Mouse (Mus musculus) C2C12 (cell line): ENCODE data around the gene Coro6. TPM values are rescaled to one million over a fixed set of nuclear protein-coding genes. Genes with fewer than 3 reads are reported as not detected.

Experiments
- H3K27me3 ChIP-seq: one replicate; pipeline ENCODE4 v1.6.1; 2011; ENCODE audit not compliant: control insufficient read depth, insufficient read depth, insufficient read length
- H3K36me3 ChIP-seq: one replicate; pipeline ENCODE4 v1.6.1; 2011; ENCODE audit not compliant: control insufficient read depth, insufficient read depth
- H3K4me3 ChIP-seq: one replicate; pipeline ENCODE4 v1.5.1; 2011; ENCODE audit warnings: mild to moderate bottlenecking, control low read depth; ENCODE audit not compliant: poor library complexity, insufficient read depth, severe bottlenecking
- H3K79me2 ChIP-seq: one replicate; pipeline ENCODE4 v1.6.1; 2011; ENCODE audit not compliant: control insufficient read depth, insufficient read depth
- H3K79me3 ChIP-seq: one replicate; pipeline ENCODE4 v1.6.1; 2011; ENCODE audit warnings: low read depth, control low read depth
- H3ac ChIP-seq: one replicate; pipeline ENCODE3; 2011; ENCODE audit warnings: low read depth; ENCODE audit not compliant: control insufficient read depth, insufficient read length
- CEBPB ChIP-seq: IDR thresholded peaks from one replicate; pipeline ENCODE4 v1.6.1; 2011; ENCODE audit warnings: low read depth, mild to moderate bottlenecking, control low read depth, moderate library complexity
- CTCF ChIP-seq: IDR thresholded peaks from one replicate; pipeline ENCODE4 v1.5.1; 2011; ENCODE audit not compliant: control insufficient read depth, insufficient read depth, insufficient read length
- FOSL1 ChIP-seq: IDR thresholded peaks from one replicate; pipeline ENCODE4 v1.8.0; 2011; ENCODE audit warnings: mild to moderate bottlenecking, low read length; ENCODE audit not compliant: poor library complexity, insufficient read depth, severe bottlenecking
- MAX ChIP-seq: IDR thresholded peaks from one replicate; pipeline ENCODE4 v1.6.1; 2011; ENCODE audit warnings: mild to moderate bottlenecking, control low read depth
- MYOD1 ChIP-seq: IDR thresholded peaks from one replicate; pipeline ENCODE4 v1.6.1; 2011; ENCODE audit warnings: low read depth; ENCODE audit not compliant: control insufficient read depth, insufficient read length
- MYOG ChIP-seq: IDR thresholded peaks from one replicate; pipeline ENCODE4 v1.6.1; 2011; ENCODE audit not compliant: control insufficient read depth, insufficient read length; ENCODE audit errors: extremely low read depth
- USF1 ChIP-seq: IDR thresholded peaks from one replicate; pipeline ENCODE4 v1.6.1; 2011; ENCODE audit warnings: low read depth, mild to moderate bottlenecking, control low read depth, moderate library complexity
- polyA plus RNA-seq: library from polyadenylated mRNA; unstranded; fragments of >200 nt; fragmentation: generic; extraction: Trizol; gene quantifications from one replicate; pipeline ENCODE4 v1.2.1, GENCODE M21; 2012; ENCODE audit warnings: missing spikeins

Coro6 gene
- polyA plus RNA-seq, 1 experiment = 12.8 TPM

GRCm38 (mm10) chr11:77428446-77428845 is 33.8 kb upstream of the Coro6 start:
- Histone ChIP-seq H3K4me3 (no peak overlapping the region), H3K79me2 (no peaks in the 10 kb centered on the region), H3K36me3 (peaks cover 31% of the 10 kb centered on the region), H3K27me3 (no peaks in the 10 kb centered on the region), H3ac (no peak overlapping the region), H3K79me3 (no peaks in the 10 kb centered on the region)
- TF ChIP-seq CTCF (no peak), FOSL1 (no peak), USF1 (no peak), MAX (no peak), MYOG (no peak), CEBPB (no peak), MYOD1 (no peak)

DNA sequence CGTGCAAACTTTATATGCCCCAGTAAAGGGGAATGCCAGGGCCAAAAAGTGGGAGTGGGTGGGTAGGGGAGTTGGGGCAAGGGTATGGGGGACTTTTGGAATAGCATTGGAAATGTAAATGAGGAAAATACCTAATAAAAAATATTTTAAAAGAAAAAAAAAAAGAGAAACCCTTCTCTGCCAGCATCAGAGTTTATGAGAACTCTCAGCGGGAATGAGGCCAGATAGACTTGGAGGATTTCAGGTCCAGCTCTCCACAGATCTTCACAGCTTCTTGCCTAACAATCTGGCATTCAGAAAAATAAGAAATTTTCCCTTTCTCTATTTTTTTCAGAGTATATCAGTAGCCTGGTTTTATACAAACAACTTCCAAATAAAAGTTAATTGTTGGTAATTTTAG is 25.2 kb upstream of the Coro6 start:
- Histone ChIP-seq H3K36me3 (peaks cover 7% of the 10 kb centered on the region), H3K79me2 (no peaks in the 10 kb centered on the region), H3ac (no peak overlapping the region), H3K27me3 (no peaks in the 10 kb centered on the region), H3K79me3 (no peaks in the 10 kb centered on the region), H3K4me3 (no peak overlapping the region)
- TF ChIP-seq MYOG (no peak), CTCF (no peak), MYOD1 (no peak), CEBPB (no peak), MAX (no peak), USF1 (no peak), FOSL1 (no peak)

GRCm38 (mm10) chr11:77440081-77440480 is 22.1 kb upstream of the Coro6 start:
- no peak for TF ChIP-seq MYOD1
- no peak for TF ChIP-seq FOSL1
- TF ChIP-seq CEBPB = no peak
- no peak for TF ChIP-seq CTCF
- no peak for TF ChIP-seq MAX
- TF ChIP-seq USF1 = no peak
- no peak for TF ChIP-seq MYOG
- no peak overlapping the region for H3K4me3 ChIP-seq
- H3K27me3 ChIP-seq = no peaks in the 10 kb centered on the region
- H3K79me2 ChIP-seq = no peaks in the 10 kb centered on the region
- peaks cover 10% of the 10 kb centered on the region for H3K36me3 ChIP-seq
- no peaks in the 10 kb centered on the region for H3K79me3 ChIP-seq
- no peak overlapping the region for H3ac ChIP-seq

- H3K79me3 ChIP-seq = no peaks in the 10 kb centered on the region
- H3K4me3 ChIP-seq = no peak overlapping the region
- H3K36me3 ChIP-seq = peaks cover 10% of the 10 kb centered on the region
- TF ChIP-seq MYOD1 = no peak
- no peak for TF ChIP-seq MYOG
- no peak for TF ChIP-seq FOSL1
- TF ChIP-seq CEBPB = no peak
- TF ChIP-seq USF1 = no peak
- no peak for TF ChIP-seq MAX
- TF ChIP-seq CTCF = no peak
- no peaks in the 10 kb centered on the region for H3K79me2 ChIP-seq
- H3ac ChIP-seq = no peak overlapping the region
- no peaks in the 10 kb centered on the region for H3K27me3 ChIP-seq
Observed at GRCm38 (mm10) chr11:77441020-77441419, 21.2 kb upstream of the Coro6 start.

GRCm38 (mm10) chr11:77442186-77443170 is 19.7 kb upstream of the Coro6 start:
- no peaks in the 10 kb centered on the region for H3K27me3 ChIP-seq
- H3K79me3 ChIP-seq = no peaks in the 10 kb centered on the region
- H3ac ChIP-seq = no peak overlapping the region
- no peak overlapping the region for H3K4me3 ChIP-seq
- TF ChIP-seq CTCF (no peak), MYOG (no peak)
- H3K79me2 ChIP-seq = no peaks in the 10 kb centered on the region
- H3K36me3 ChIP-seq = peaks cover 10% of the 10 kb centered on the region

- TF ChIP-seq MYOD1 = no peak
- TF ChIP-seq CEBPB = no peak
- no peak for TF ChIP-seq MAX
- TF ChIP-seq MYOG = no peak
- no peak for TF ChIP-seq FOSL1
- TF ChIP-seq CTCF = no peak
- no peak for TF ChIP-seq USF1
- H3K27me3 ChIP-seq = no peaks in the 10 kb centered on the region
- no peak overlapping the region for H3ac ChIP-seq
Observed at GRCm38 (mm10) chr11:77444939-77445338, 17.3 kb upstream of the Coro6 start.

More at GRCm38 (mm10) chr11:77444939-77445338, 17.3 kb upstream of the Coro6 start:
- Histone ChIP-seq H3K36me3 (peaks cover 17% of the 10 kb centered on the region), H3K79me2 (no peaks in the 10 kb centered on the region), H3K4me3 (no peak overlapping the region), H3K79me3 (no peaks in the 10 kb centered on the region)
